In genomic region chr8:107943550-107944348, GRCm38 (mm10) we compare ENCODE assay signal across 11 mouse cellular contexts. TPM values are rescaled to one million over a fixed set of nuclear protein-coding genes. Genes with fewer than 3 reads are reported as not detected.
A peak's percentile ranks its signal among the peaks of the same experiment; 100 is the strongest.
DNase-seq lines count a peak whose midpoint lies in the region; ATAC-seq lines count a peak whose summit lies in the region.
"Had no signal": no experiment of that assay in that cellular context is flagged by ENCODE, and none has a peak within 500 bp of the region (broad histone marks: within the 10 kb centered on the region; RNA-seq: fewer than 3 reads in every experiment).

No protein-coding gene starts in this region.

- H3K4me3 ChIP-seq in heart, embryonic 14.5 days (ENCODE audit: control insufficient read depth in 1 of 2, insufficient read depth in 1 of 2, low read depth in 1 of 2, low read length in 2 of 2): peak overlapping the region in 1 of 2 experiments; percentile 43; a peak in 1 of 4 replicates
- H3K4me3 ChIP-seq in embryonic facial prominence, embryonic 12.5 days: 0 out of 2 replicates have a peak overlapping the region, but pooled peaks have one; percentile 23
- no peak overlapping the region; the same call in 1 of the 2 replicates for H3K4me3 ChIP-seq in hindbrain, embryonic 16.5 days (ENCODE audit: low read length)
- peak overlapping the region; percentile 40 for H3K4me3 ChIP-seq in midbrain, embryonic 16.5 days (ENCODE audit: low read depth, low read length)

- no peak overlapping the region for H3K27ac ChIP-seq in heart, embryonic 14.5 days (replicated peaks in 1 of 2; ENCODE audit: control insufficient read depth in 1 of 2, insufficient read depth in 1 of 2, low read depth in 2 of 2, low read length in 2 of 2)
- 0 out of 2 replicates have a peak overlapping the region, but pooled peaks have one; percentile 30 for H3K27ac ChIP-seq in embryonic facial prominence, embryonic 12.5 days
- H3K27ac ChIP-seq in hindbrain, embryonic 16.5 days (ENCODE audit: low read depth, low read length): peak overlapping the region; percentile 54
- peak overlapping the region; percentile 95 for H3K27ac ChIP-seq in midbrain, embryonic 16.5 days (ENCODE audit: low read length)

- no peak overlapping the region for H3K9ac ChIP-seq in heart, embryonic 14.5 days (ENCODE audit: low read length)
- H3K9ac ChIP-seq in embryonic facial prominence, embryonic 12.5 days: no peak overlapping the region
- no peak overlapping the region for H3K9ac ChIP-seq in hindbrain, embryonic 16.5 days (ENCODE audit: low read depth, low read length)
- peak overlapping the region; percentile 65 for H3K9ac ChIP-seq in midbrain, embryonic 16.5 days (ENCODE audit: low read depth, low read length)

- peaks cover 6 to 12% of the 10 kb centered on the region in 2 experiments; a peak in 3 of 4 replicates for H3K4me1 ChIP-seq in heart, embryonic 14.5 days (ENCODE audit: control insufficient read depth in 2 of 2, insufficient read depth in 2 of 2, low read length in 2 of 2)
- peaks cover 35% of the 10 kb centered on the region for H3K4me1 ChIP-seq in embryonic facial prominence, embryonic 12.5 days
- H3K4me1 ChIP-seq in hindbrain, embryonic 16.5 days (ENCODE audit: control insufficient read depth, insufficient read depth, low read depth, low read length): peaks cover 13% of the 10 kb centered on the region
- peaks cover 46% of the 10 kb centered on the region for H3K4me1 ChIP-seq in midbrain, embryonic 16.5 days (ENCODE audit: control insufficient read depth, insufficient read depth, low read length)

- no peak for ATAC-seq in heart, embryonic 14.5 days (ENCODE audit: insufficient number of reproducible peaks, insufficient read depth, low FRiP score, low read depth)
- ATAC-seq in embryonic facial prominence, embryonic 12.5 days (ENCODE audit: insufficient number of reproducible peaks, insufficient read depth, low FRiP score, low TSS enrichment): no peak
- no peak for ATAC-seq in hindbrain, embryonic 16.5 days
- ATAC-seq in midbrain, embryonic 16.5 days: no peak
- ATAC-seq in CD4-positive, CD25-positive, alpha-beta regulatory T cell, adult 4 months: no peak

- H3K9me3 ChIP-seq in heart, embryonic 14.5 days (ENCODE audit: control insufficient read depth, low read length): no peaks in the 10 kb centered on the region
- no peaks in the 10 kb centered on the region for H3K9me3 ChIP-seq in embryonic facial prominence, embryonic 12.5 days
- no peaks in the 10 kb centered on the region for H3K9me3 ChIP-seq in hindbrain, embryonic 16.5 days (ENCODE audit: control insufficient read depth, low read length)
- H3K9me3 ChIP-seq in midbrain, embryonic 16.5 days (replicated peaks; ENCODE audit: control insufficient read depth, low read length, poor library complexity, severe bottlenecking): no peaks in the 10 kb centered on the region

- H3K27me3 ChIP-seq in heart, embryonic 14.5 days (ENCODE audit: control insufficient read depth, insufficient read depth, low read length): peaks cover 20% of the 10 kb centered on the region
- 0 out of 2 replicates have a peak, but pooled peaks cover 3% of the 10 kb centered on the region for H3K27me3 ChIP-seq in embryonic facial prominence, embryonic 12.5 days
- H3K27me3 ChIP-seq in hindbrain, embryonic 16.5 days (replicated peaks; ENCODE audit: control insufficient read depth, insufficient read depth, low read length): peaks cover 9% of the 10 kb centered on the region
- no peaks in the 10 kb centered on the region for H3K27me3 ChIP-seq in midbrain, embryonic 16.5 days (ENCODE audit: control insufficient read depth, insufficient read depth, low read depth, low read length)

- no peak for DNase-seq in heart, postnatal 4 days
- no peak for DNase-seq in thymus, postnatal 4 days
- no peak for DNase-seq in cerebellum, adult 11 months
- DNase-seq: cerebellum, adult 9-11 months; gastrocnemius, postnatal 25 days; lung, postnatal 4 days had no signal

- H3K4me2 ChIP-seq in heart, embryonic 14.5 days (ENCODE audit: low read length): peak overlapping the region; percentile 88
- peak overlapping the region; percentile 72 for H3K4me2 ChIP-seq in embryonic facial prominence, embryonic 12.5 days (replicated peaks)
- peak overlapping the region; percentile 53 for H3K4me2 ChIP-seq in hindbrain, embryonic 16.5 days (ENCODE audit: low read length)
- peak overlapping the region; percentile 68 for H3K4me2 ChIP-seq in midbrain, embryonic 16.5 days (ENCODE audit: low read length)

- 12% methylated on average over 10 of the region's 10 CpGs for WGBS in heart, embryonic 14.5 days
- 11% methylated on average over 10 of the region's 10 CpGs for WGBS in embryonic facial prominence, embryonic 12.5 days
- 10% methylated on average over 10 of the region's 10 CpGs for WGBS in hindbrain, embryonic 16.5 days
- 2% methylated on average over 9 of the region's 10 CpGs for WGBS in midbrain, embryonic 16.5 days

- no peaks in the 10 kb centered on the region for H3K36me3 ChIP-seq in heart, embryonic 14.5 days (ENCODE audit: control insufficient read depth, insufficient read depth, low read length)
- no peaks in the 10 kb centered on the region for H3K36me3 ChIP-seq in embryonic facial prominence, embryonic 12.5 days
- H3K36me3 ChIP-seq in hindbrain, embryonic 16.5 days (ENCODE audit: control insufficient read depth, insufficient read depth, low read length): no peaks in the 10 kb centered on the region
- no peaks in the 10 kb centered on the region for H3K36me3 ChIP-seq in midbrain, embryonic 16.5 days (ENCODE audit: control insufficient read depth, insufficient read depth, low read length)

RNA-seq across cellular contexts. Expression of gene Zfhx3, which starts 1.3 kb away (rescaled TPM):
- polyA plus RNA-seq in heart, embryonic 14.5 days (2014; fragmentation: Nextera tagmentation; extraction: Ambion mirVana): 5.2 and 6.4 TPM in 2 replicates
- 10 to 100 TPM in 1 of 2 experiments, 1 to 10 TPM in 1; 9.7 to 11.5 TPM for total RNA-seq in heart, postnatal 4 days (2021)
- polyA plus RNA-seq in embryonic facial prominence, embryonic 12.5 days (2016; fragmentation: Nextera tagmentation; extraction: Ambion mirVana): 38.5 and 43.1 TPM in 2 replicates
- 17.8 and 20.3 TPM in 2 replicates for polyA plus RNA-seq in hindbrain, embryonic 16.5 days (2015; fragmentation: Nextera tagmentation; extraction: Ambion mirVana)
- polyA plus RNA-seq in midbrain, embryonic 16.5 days (2015; fragmentation: Nextera tagmentation; extraction: Ambion mirVana): 44.7 and 57.0 TPM in 2 replicates
- under 1 TPM; 0.23 to 0.27 TPM for polyA plus RNA-seq in CD4-positive, CD25-positive, alpha-beta regulatory T cell, adult 4 months (2017; shearing (Covaris generic))

Comparison
In these comparisons a context has a peak if more than half of its experiments do, and no peak if none do; other contexts are left out.
1. H3K27ac ChIP-seq: peak in embryonic facial prominence, embryonic 12.5 days (single experiment), hindbrain, embryonic 16.5 days (single experiment) and midbrain, embryonic 16.5 days (single experiment); none in heart, embryonic 14.5 days (0 of 2).
2. Peak in every context shown above with its lines, with median percentiles within 50 percentile points of each other: H3K4me2 ChIP-seq.